Mouse (Mus musculus) MEL (cell line): ENCODE results near the gene Gm49416.
A peak's percentile ranks its signal among the peaks of the same experiment; 100 is the strongest.

ENCODE experiments used
- CHD2 ChIP-seq: IDR thresholded peaks from 2 replicates; pipeline ENCODE4 v1.6.1; 2011; ENCODE audit warnings: low read length, improper control_type of control experiment
- CTCF ChIP-seq, 3 experiments: IDR thresholded peaks in 2 of 3; conservative IDR thresholded peaks in 1 of 3; 2 replicates each; pipeline ENCODE4 v1.5.1; 2011 to 2012; ENCODE audit warnings: low read length in 3 of 3, low read depth in 2 of 3, mild to moderate bottlenecking in 2 of 3, improper control_type of control experiment in 1 of 3, inconsistent platforms in 1 of 3, mixed read lengths in 1 of 3, moderate library complexity in 1 of 3; ENCODE audit not compliant: control insufficient read depth in 1 of 3, insufficient read depth in 1 of 3, poor library complexity in 1 of 3, severe bottlenecking in 1 of 3
- E2F4 ChIP-seq: IDR thresholded peaks from 2 replicates; pipeline ENCODE4 v1.6.1; 2011; ENCODE audit warnings: low read depth, low read length, improper control_type of control experiment, borderline replicate concordance
- EP300 ChIP-seq, 2 experiments: IDR thresholded peaks; 2 replicates each; pipeline ENCODE4 v1.6.1; 2011; ENCODE audit warnings: improper control_type of control experiment in 2 of 2, low read length in 2 of 2, low read depth in 1 of 2, mild to moderate bottlenecking in 1 of 2
- GATA1 ChIP-seq: IDR thresholded peaks from 2 replicates; pipeline ENCODE4 v1.6.1; 2011; ENCODE audit warnings: low read depth, low read length, improper control_type of control experiment
- HCFC1 ChIP-seq: IDR thresholded peaks from 2 replicates; pipeline ENCODE4 v1.6.1; 2012; ENCODE audit warnings: low read depth, mild to moderate bottlenecking, inconsistent platforms, low read length, improper control_type of control experiment, moderate library complexity
- MYC ChIP-seq: IDR thresholded peaks from 2 replicates; pipeline ENCODE4 v1.6.1; 2011; ENCODE audit warnings: low read depth, mild to moderate bottlenecking, low read length, improper control_type of control experiment, moderate library complexity
- POLR2A ChIP-seq, 2 experiments: IDR thresholded peaks; 2 replicates each; pipeline ENCODE4 v1.6.1; 2011 to 2012; ENCODE audit warnings: low read length in 2 of 2, mild to moderate bottlenecking in 2 of 2, control low read depth in 1 of 2, improper control_type of control experiment in 1 of 2, low read depth in 1 of 2, moderate library complexity in 1 of 2; ENCODE audit not compliant: control insufficient read depth in 1 of 2, insufficient read depth in 1 of 2, poor library complexity in 1 of 2
- POLR2AphosphoS2 ChIP-seq: IDR thresholded peaks from 2 replicates; pipeline ENCODE4 v1.6.1; 2011; ENCODE audit warnings: low read length, improper control_type of control experiment
- TAL1 ChIP-seq: IDR thresholded peaks from 2 replicates; pipeline ENCODE4 v1.6.1; 2012; ENCODE audit warnings: mild to moderate bottlenecking, inconsistent platforms, low read length, moderate library complexity, mixed read lengths
- TBP ChIP-seq: IDR thresholded peaks from 2 replicates; pipeline ENCODE4 v1.8.0; 2011; ENCODE audit warnings: low read depth, low read length, improper control_type of control experiment
- UBTF ChIP-seq: IDR thresholded peaks from 2 replicates; pipeline ENCODE4 v1.6.1; 2012; ENCODE audit warnings: low read depth, mild to moderate bottlenecking, inconsistent platforms, low read length, improper control_type of control experiment, moderate library complexity, borderline replicate concordance; ENCODE audit not compliant: insufficient read depth
- ZMIZ1 ChIP-seq: IDR thresholded peaks from 2 replicates; pipeline ENCODE4 v1.6.1; 2012; ENCODE audit warnings: low read depth, mild to moderate bottlenecking, inconsistent platforms, low read length, improper control_type of control experiment, moderate library complexity

DNA sequence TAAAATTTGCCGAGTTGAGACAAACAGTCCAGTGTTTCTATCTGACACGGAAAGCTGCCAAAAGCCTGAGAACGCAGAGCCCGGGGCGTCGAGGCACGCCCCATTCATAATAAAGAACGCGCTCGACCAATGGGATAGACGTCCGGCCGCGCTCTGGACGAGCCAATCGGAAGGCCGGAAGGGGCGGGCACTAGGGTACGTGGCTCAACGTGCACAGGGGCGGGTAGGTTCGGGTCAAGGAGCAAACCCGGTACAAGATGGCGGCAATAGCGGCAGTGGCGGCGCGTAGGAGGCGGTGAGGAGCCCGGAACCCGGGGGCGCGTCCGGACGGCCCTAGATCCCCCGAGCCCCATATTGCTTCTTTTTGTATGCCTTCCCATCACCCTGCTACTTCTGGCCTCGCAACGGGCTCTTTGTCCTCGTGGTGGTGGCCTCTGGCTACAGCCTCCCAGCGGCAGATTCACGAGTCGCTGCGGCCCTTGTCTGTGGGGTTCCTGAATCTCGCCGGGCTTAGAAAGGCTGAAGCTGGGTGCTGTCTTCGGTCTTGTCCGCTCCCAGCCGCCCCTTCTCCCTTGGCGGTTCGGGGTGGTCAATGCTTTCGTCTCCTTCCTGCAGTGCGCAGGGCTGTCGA is 9.3 kb downstream of the Gm49416 start, which contains the start of gene Ganab:
- TF ChIP-seq CHD2 (no peak), CTCF (IDR thresholded peaks at IDR 0.05 in 2 of 3, conservative IDR thresholded peaks at IDR 0.05 in 1 of 3; ENCODE audit: control insufficient read depth in 1 of 3, insufficient read depth in 1 of 3, low read depth in 2 of 3, low read length in 3 of 3, poor library complexity in 1 of 3, severe bottlenecking in 1 of 3) (no peak), UBTF (no peak), HCFC1 (peak; percentile 88), POLR2A (IDR thresholded peaks at IDR 0.05; ENCODE audit: control insufficient read depth in 1 of 2, insufficient read depth in 1 of 2, low read depth in 1 of 2, low read length in 2 of 2, poor library complexity in 1 of 2) (peak; percentile 64 to 88), POLR2AphosphoS2 (peak; percentile 97), EP300 (IDR thresholded peaks at IDR 0.05; ENCODE audit: low read depth in 1 of 2, low read length in 2 of 2) (no peak), TBP (peak; percentile 83), ZMIZ1 (peak; percentile 78; the same call in 1 of the 2 replicates), E2F4 (0 out of 2 replicates have a peak, but pooled peaks have one; percentile 35), MYC (peak; percentile 31; the same call in 1 of the 2 replicates), TAL1 (no peak), GATA1 (no peak)
